Mouse (Mus musculus) intestine, embryonic 14.5 days (tissue): ENCODE data around the gene Bhlhe23. TPM values are rescaled to one million over a fixed set of nuclear protein-coding genes. Genes with fewer than 3 reads are reported as not detected.
A peak's percentile ranks its signal among the peaks of the same experiment; 100 is the strongest.

Source experiments
- ATAC-seq: fragments of 200-750 bp; cut with Nextera tagmentation; replicated peaks from 2 replicates; pipeline ENCODE4 v1.8.0; 2017; ENCODE audit warnings: low read depth, moderate number of reproducible peaks, moderate TSS enrichment, moderate library complexity; ENCODE audit not compliant: low FRiP score, low TSS enrichment
- DNase-seq: peaks from one replicate; pipeline ENCODE4 v3.0.0-alpha.2; 2018; ENCODE audit warnings: low spot score
- H3K27ac ChIP-seq: fragments of 300-500 bp; sonication (generic); 2 replicates; pipeline ENCODE4 v1.5.1; 2014; ENCODE audit warnings: low read depth, mild to moderate bottlenecking, control low read depth
- H3K27me3 ChIP-seq: fragments of 300-500 bp; sonication (generic); replicated peaks from 2 replicates; pipeline ENCODE4 v1.6.1; 2014; ENCODE audit warnings: low read length, control low read depth; ENCODE audit not compliant: control insufficient read depth, insufficient read depth
- H3K36me3 ChIP-seq: fragments of 300-500 bp; sonication (generic); 2 replicates; pipeline ENCODE4 v1.6.1; 2014; ENCODE audit warnings: low read length, control low read depth; ENCODE audit not compliant: control insufficient read depth, insufficient read depth
- H3K4me1 ChIP-seq: fragments of 300-500 bp; sonication (generic); replicated peaks from 2 replicates; pipeline ENCODE4 v1.6.1; 2014; ENCODE audit warnings: low read length, control low read depth, mixed read lengths; ENCODE audit not compliant: control insufficient read depth, insufficient read depth
- H3K4me2 ChIP-seq: fragments of 300-500 bp; sonication (generic); 2 replicates; pipeline ENCODE4 v1.6.1; 2014; ENCODE audit warnings: low read length
- H3K4me3 ChIP-seq: fragments of 300-500 bp; sonication (generic); 2 replicates; pipeline ENCODE4 v1.5.1; 2014; ENCODE audit warnings: low read depth, low read length, control low read depth, mixed read lengths
- H3K9ac ChIP-seq: fragments of 300-500 bp; sonication (generic); 2 replicates; pipeline ENCODE4 v1.6.1; 2014; ENCODE audit warnings: mild to moderate bottlenecking, low read length
- H3K9me3 ChIP-seq: fragments of 300-500 bp; sonication (generic); 2 replicates; pipeline ENCODE4 v1.6.1; 2016; ENCODE audit warnings: low read length, control low read depth; ENCODE audit not compliant: control insufficient read depth
- WGBS: fragments of 180-500 bp; shearing (Covaris S2); extraction: QIAGEN DNeasy Blood & Tissue Kit; methylation state at CpG from one replicate; pipeline ENCODE4 v1.1.7; 2014; 5-methylcytosine and 5-hydroxymethylcytosine counted together
- polyA plus RNA-seq: library from polyadenylated mRNA; unstranded; fragments of >200 nt; fragmentation: Nextera tagmentation; extraction: Ambion mirVana; gene quantifications from 2 replicates; pipeline ENCODE4 v1.2.1, GENCODE M21; 2014

The Bhlhe23 gene
- polyA plus RNA-seq, 1 experiment from 2014 or later: not detected

DNA sequence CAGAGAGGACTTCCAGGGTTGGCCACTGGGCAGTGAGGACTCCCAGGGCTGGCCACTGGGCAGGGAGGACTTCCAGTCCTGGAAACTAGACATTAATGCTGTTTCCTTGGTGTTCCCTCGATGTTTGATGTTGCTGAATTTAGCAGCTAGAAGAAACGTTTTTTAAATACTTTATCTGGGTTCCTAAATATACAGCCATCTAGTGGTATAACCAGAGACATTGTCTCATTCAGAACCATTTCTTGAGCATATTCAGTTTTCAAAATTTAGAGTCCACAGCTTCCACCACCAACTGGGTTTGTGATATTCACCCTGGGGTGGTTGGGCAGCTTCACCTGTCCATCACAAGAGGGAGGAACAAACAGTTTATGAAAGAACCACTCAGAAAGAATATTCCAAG lies 34.3 kb upstream of the Bhlhe23 start:
- Histone ChIP-seq H3K36me3 (no peaks in the 10 kb centered on the region), H3K4me2 (no peak overlapping the region), H3K27ac (no peak overlapping the region), H3K9ac (no peak overlapping the region), H3K4me3 (no peak overlapping the region), H3K9me3 (no peaks in the 10 kb centered on the region), H3K27me3 (no peaks in the 10 kb centered on the region), H3K4me1 (no peaks in the 10 kb centered on the region)
- DNase-seq (no peak), ATAC-seq (no peak)
- 57% methylated on average over 2 of the region's 2 CpGs for WGBS

DNA sequence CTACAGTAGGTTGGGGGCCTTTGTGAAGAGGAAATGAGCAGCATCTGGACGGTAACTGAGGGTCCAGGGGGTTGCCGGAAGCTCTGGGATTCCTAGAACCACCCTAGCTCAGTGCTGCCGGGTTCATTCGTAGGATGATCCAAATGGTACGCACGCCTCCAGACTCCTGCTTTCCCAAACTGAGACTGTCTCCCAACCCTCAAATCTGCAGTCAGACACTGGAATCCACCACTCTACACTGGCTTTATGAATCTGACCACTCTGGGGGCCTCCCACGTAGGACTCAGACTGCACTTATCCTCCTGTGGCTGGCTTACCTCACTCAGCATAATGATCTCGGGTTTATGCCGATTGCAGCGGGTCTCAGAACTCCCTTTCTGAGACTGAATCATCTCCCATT lies 32.8 kb upstream of the Bhlhe23 start:
- Histone ChIP-seq H3K27ac (no peak overlapping the region), H3K9me3 (no peaks in the 10 kb centered on the region), H3K27me3 (no peaks in the 10 kb centered on the region), H3K4me2 (no peak overlapping the region), H3K4me3 (no peak overlapping the region), H3K9ac (no peak overlapping the region), H3K4me1 (no peaks in the 10 kb centered on the region), H3K36me3 (no peaks in the 10 kb centered on the region)
- ATAC-seq (no peak), DNase-seq (no peak)
- 76% methylated on average over 10 of the region's 10 CpGs for WGBS

DNA sequence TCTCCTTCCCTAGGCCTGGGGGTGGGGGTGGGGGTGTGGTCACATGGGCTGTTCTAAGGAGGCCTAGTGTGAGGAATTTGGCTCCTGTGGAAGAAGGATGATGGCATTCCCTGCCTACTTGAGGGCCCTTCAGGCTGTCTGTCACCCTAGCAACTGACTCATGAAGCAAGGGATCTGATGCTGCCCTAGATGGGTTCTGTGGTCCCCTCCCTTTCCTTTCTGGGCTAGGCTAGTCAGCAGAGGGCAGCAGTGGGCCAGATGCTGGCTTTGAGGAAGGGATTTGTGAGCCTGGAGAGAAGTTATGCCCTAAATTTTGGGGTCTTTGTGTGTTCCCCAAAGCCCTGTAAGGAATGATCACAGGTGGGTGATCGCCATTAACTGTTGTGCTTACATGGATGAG lies 29.3 kb upstream of the Bhlhe23 start:
- Histone ChIP-seq H3K9ac (no peak overlapping the region), H3K4me1 (no peaks in the 10 kb centered on the region), H3K27me3 (no peaks in the 10 kb centered on the region; the same call in 1 of the 2 replicates), H3K9me3 (no peaks in the 10 kb centered on the region), H3K4me3 (no peak overlapping the region), H3K36me3 (no peaks in the 10 kb centered on the region), H3K27ac (no peak overlapping the region), H3K4me2 (no peak overlapping the region)
- no peak for ATAC-seq
- no peak for DNase-seq
- 45% methylated on average over 1 of the region's 1 CpGs for WGBS

DNA sequence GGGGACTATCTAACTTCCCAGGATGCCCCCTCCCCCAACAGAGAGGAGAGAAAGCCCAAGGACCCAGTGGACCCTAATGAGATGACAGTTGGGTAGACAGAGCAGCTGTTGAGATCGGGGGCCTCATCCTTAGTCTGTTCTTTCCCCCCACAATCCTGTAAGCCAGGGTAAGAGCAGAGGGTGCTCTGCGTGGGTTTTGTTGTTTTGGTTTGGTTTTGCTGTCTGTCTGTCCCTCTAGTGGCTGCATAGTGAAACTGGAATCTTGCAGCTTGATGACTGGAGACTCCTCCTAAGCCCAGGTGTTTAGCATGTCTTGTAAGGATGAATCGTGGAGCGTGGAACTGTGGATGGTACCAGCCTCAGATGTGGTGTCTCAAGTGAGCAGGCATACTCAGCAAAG lies 19.3 kb upstream of the Bhlhe23 start:
- H3K36me3 ChIP-seq: no peaks in the 10 kb centered on the region
- H3K4me2 ChIP-seq: no peak overlapping the region
- no peak overlapping the region for H3K9ac ChIP-seq
- no peak overlapping the region for H3K27ac ChIP-seq
- H3K9me3 ChIP-seq: no peaks in the 10 kb centered on the region
- H3K27me3 ChIP-seq: no peaks in the 10 kb centered on the region
- no peak overlapping the region for H3K4me3 ChIP-seq
- WGBS: 55% methylated on average over 4 of the region's 4 CpGs
- H3K4me1 ChIP-seq: no peaks in the 10 kb centered on the region
- ATAC-seq (no peak), DNase-seq (no peak)

DNA sequence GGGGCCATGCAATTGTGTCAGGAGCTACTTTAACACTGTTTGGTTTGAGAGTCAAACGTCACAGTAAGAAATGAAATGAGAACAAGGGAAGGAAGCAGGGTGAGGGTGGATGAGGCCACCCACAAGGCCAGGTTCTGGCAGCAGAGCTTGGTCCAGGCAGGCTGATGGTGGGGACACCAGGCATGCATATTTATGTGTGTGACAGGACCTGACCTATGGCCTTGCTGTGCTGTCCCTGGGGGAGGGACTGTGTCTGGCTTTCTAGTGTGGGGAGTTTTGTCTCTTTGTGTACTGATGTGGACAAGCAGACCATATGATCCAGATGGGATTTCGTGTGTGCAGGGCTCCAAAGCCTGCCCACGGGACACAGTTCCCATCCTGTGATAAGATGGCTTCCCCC lies 18.9 kb upstream of the Bhlhe23 start:
- Histone ChIP-seq H3K36me3 (no peaks in the 10 kb centered on the region), H3K4me1 (no peaks in the 10 kb centered on the region), H3K9me3 (no peaks in the 10 kb centered on the region), H3K27ac (no peak overlapping the region), H3K27me3 (no peaks in the 10 kb centered on the region), H3K4me2 (no peak overlapping the region), H3K9ac (no peak overlapping the region), H3K4me3 (no peak overlapping the region)
- ATAC-seq: no peak
- 47% methylated on average over 3 of the region's 3 CpGs for WGBS
- DNase-seq: no peak

DNA sequence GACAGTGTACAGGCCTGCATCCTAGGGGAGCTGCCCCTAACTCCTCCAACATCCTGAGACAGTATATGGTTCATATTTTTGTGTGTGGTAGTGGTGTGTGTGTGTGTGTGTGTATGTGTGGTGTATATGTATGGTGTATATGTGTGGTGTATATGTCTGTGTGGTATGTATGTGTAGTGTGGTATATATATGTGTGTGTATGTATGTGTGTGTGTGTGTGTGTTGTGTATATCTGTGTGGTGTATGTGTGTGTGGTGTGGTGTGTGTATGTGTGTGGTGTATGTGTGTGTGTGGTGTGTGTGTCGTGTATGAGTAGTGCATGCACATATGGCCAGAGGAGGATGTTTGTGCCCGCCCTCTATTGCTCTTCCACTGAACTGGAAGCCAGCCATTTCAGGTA lies 17.7 kb upstream of the Bhlhe23 start:
- WGBS: 100% methylated on average over 2 of the region's 2 CpGs
- no peak for ATAC-seq

DNA sequence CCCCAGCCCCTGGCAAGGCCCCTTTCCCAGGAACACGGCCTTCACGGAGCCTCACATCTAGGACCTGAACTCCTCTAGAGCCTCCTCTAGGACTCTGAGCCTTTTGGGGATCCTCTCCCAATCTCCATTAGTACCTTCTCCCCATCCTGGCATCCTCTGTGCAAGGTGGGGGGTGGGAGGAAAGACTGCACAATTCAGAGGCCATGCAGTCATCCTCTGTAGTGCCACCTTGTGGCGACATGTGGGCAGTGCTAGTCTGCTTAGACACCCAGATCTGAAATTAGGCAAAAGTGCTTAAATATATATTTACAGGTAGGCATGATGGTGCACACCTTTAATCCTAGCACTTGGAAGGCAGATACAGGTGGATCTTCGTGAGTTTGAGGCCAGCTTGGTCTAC lies 15.0 kb upstream of the Bhlhe23 start:
- no peak overlapping the region for H3K9ac ChIP-seq
- H3K4me3 ChIP-seq: no peak overlapping the region
- no peak for ATAC-seq
- no peak overlapping the region for H3K27ac ChIP-seq
- no peaks in the 10 kb centered on the region for H3K4me1 ChIP-seq
- WGBS: 44% methylated on average over 4 of the region's 4 CpGs
- H3K4me2 ChIP-seq: no peak overlapping the region
- no peaks in the 10 kb centered on the region for H3K9me3 ChIP-seq
- peaks cover 10% of the 10 kb centered on the region for H3K27me3 ChIP-seq
- DNase-seq: peak; percentile 71
- no peaks in the 10 kb centered on the region for H3K36me3 ChIP-seq

More for the DNA sequence above, 17.7 kb upstream of the Bhlhe23 start:
- Histone ChIP-seq H3K9ac (no peak overlapping the region), H3K4me1 (no peaks in the 10 kb centered on the region), H3K9me3 (no peaks in the 10 kb centered on the region), H3K27me3 (peaks cover 5% of the 10 kb centered on the region), H3K36me3 (no peaks in the 10 kb centered on the region), H3K4me2 (no peak overlapping the region), H3K27ac (no peak overlapping the region), H3K4me3 (no peak overlapping the region)
- no peak for DNase-seq

DNA sequence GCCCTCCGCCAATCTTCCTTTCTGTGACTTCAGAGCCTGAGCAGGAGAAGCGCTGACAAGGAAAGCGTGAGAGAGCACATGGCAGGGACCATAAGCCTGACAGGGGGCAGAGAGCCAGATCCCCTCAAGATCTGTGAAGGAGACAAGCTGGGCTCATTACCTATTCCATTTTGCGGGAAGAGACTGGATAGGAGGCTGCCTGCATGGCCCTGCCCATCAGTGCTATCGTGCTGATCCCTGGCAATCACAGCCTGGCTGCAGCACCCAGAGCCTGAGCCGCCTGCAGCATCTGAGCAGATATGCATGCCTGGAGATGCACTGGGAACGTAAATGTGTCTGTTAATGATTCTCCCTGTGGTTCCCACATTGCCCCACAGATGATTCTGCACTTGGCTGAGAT lies 12.1 kb upstream of the Bhlhe23 start:
- no peaks in the 10 kb centered on the region for H3K36me3 ChIP-seq
- no peak overlapping the region for H3K27ac ChIP-seq
- H3K4me1 ChIP-seq: no peaks in the 10 kb centered on the region
- H3K4me3 ChIP-seq: no peak overlapping the region
- H3K27me3 ChIP-seq: peaks cover 10% of the 10 kb centered on the region
- 14% methylated on average over 6 of the region's 7 CpGs for WGBS
- no peak overlapping the region for H3K9ac ChIP-seq
- DNase-seq (no peak), ATAC-seq (no peak)
- no peak overlapping the region for H3K4me2 ChIP-seq
- H3K9me3 ChIP-seq: no peaks in the 10 kb centered on the region

DNA sequence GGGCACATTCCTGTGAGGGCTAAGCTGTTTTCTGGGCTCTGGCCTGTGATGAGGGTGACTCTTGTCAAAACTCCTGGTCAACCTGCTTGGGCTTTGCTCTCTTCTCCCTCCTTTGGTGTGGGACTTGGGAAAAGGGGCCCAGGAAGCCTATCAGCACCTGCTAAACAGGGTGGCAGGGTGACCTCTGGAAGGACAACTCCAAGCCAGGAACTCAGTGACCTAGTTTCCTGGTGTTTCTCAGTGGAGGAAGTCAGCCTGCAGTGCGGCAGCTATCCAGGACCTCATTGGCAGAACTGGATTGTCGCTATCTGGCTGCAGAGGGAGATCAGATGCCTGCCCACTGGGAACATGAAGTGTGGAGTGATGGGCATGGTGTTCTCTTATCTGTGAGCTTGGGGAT lies 11.7 kb upstream of the Bhlhe23 start:
- no peak overlapping the region for H3K9ac ChIP-seq
- WGBS: 9% methylated on average over 2 of the region's 2 CpGs
- DNase-seq: no peak
- H3K4me2 ChIP-seq: no peak overlapping the region
- H3K9me3 ChIP-seq: no peaks in the 10 kb centered on the region
- ATAC-seq: no peak
- H3K27ac ChIP-seq: no peak overlapping the region
- no peaks in the 10 kb centered on the region for H3K36me3 ChIP-seq
- H3K27me3 ChIP-seq: peaks cover 10% of the 10 kb centered on the region
- H3K4me1 ChIP-seq: no peaks in the 10 kb centered on the region
- H3K4me3 ChIP-seq: no peak overlapping the region
